Mouse (Mus musculus) liver, adult 2 months (tissue): ENCODE measurements around the gene Cd164l2. TPM values are rescaled to one million over a fixed set of nuclear protein-coding genes. Genes with fewer than 3 reads are reported as not detected.

ENCODE experiments used
- DNase-seq: peaks from one replicate; pipeline ENCODE4 v3.0.0-alpha.2; 2011; ENCODE audit warnings: low read depth, low spot score; ENCODE audit errors: extremely low read depth
- H3K27ac ChIP-seq: fragments of 200-500 bp; replicated peaks from 2 replicates; pipeline ENCODE4 v1.5.1; 2012; ENCODE audit warnings: low read depth, mild to moderate bottlenecking, control low read depth, inconsistent platforms, low read length; ENCODE audit not compliant: insufficient read depth
- H3K27me3 ChIP-seq: fragments of 200-500 bp; 2 replicates; pipeline ENCODE4 v1.6.1; 2012; ENCODE audit warnings: mild to moderate bottlenecking, moderate library complexity, low read length, inconsistent platforms; ENCODE audit not compliant: control insufficient read depth, insufficient read depth
- H3K36me3 ChIP-seq: fragments of 200-500 bp; 2 replicates; pipeline ENCODE4 v1.6.1; 2012; ENCODE audit warnings: low read length, inconsistent platforms; ENCODE audit not compliant: control insufficient read depth, insufficient read depth
- H3K4me1 ChIP-seq: fragments of 200-500 bp; 2 replicates; pipeline ENCODE4 v1.6.1; 2011; ENCODE audit warnings: low read length; ENCODE audit not compliant: control insufficient read depth, insufficient read depth
- H3K4me3 ChIP-seq: fragments of 200-500 bp; 2 replicates; pipeline ENCODE4 v1.5.1; 2011; ENCODE audit warnings: low read depth, mild to moderate bottlenecking, control low read depth, low read length, moderate library complexity; ENCODE audit not compliant: insufficient read depth
- H3K79me2 ChIP-seq: fragments of 200-500 bp; 2 replicates; pipeline ENCODE4 v1.6.1; 2012; ENCODE audit warnings: inconsistent platforms, mild to moderate bottlenecking, low read length, moderate library complexity; ENCODE audit not compliant: control insufficient read depth, insufficient read depth
- H3K9ac ChIP-seq: fragments of 200-500 bp; 2 replicates; pipeline ENCODE4 v1.6.1; 2012; ENCODE audit warnings: low read depth, mild to moderate bottlenecking, control low read depth, inconsistent platforms, low read length
- CTCF ChIP-seq: fragments of 200-500 bp; IDR thresholded peaks from 2 replicates; pipeline ENCODE4 v1.5.1; 2011; ENCODE audit warnings: low read depth, low read length, control low read depth
- POLR2A ChIP-seq: fragments of 200-500 bp; IDR thresholded peaks from 2 replicates; pipeline ENCODE4 v1.6.1; 2011; ENCODE audit warnings: low read length, control low read depth; ENCODE audit not compliant: insufficient read depth; ENCODE audit errors: extremely low read depth
- WGBS: fragments of 180-500 bp; shearing (Covaris S2); methylation state at CpG from one replicate; pipeline ENCODE4 v1.1.7; 2018; 5-methylcytosine and 5-hydroxymethylcytosine counted together
- polyA plus RNA-seq: library from polyadenylated mRNA; depleted of rRNA; stranded (reverse); fragments of >200 nt; gene quantifications from 2 replicates; pipeline ENCODE4 v1.2.3, GENCODE M21; 2012
- total RNA-seq: library from RNA; depleted of rRNA; stranded (reverse); fragments of >200 nt; gene quantifications from 2 replicates; pipeline ENCODE4 v1.2.3, GENCODE M21; 2014

Cd164l2 gene
- total and polyA plus RNA-seq, 2 experiments, result not detected

GRCm38 (mm10) chr4:133200343-133200742 is 11.6 kb upstream of the Cd164l2 start:
- Histone ChIP-seq H3K4me3 (no peak overlapping the region), H3K27ac (no peak overlapping the region), H3K79me2 (no peaks in the 10 kb centered on the region), H3K9ac (no peak overlapping the region), H3K4me1 (no peaks in the 10 kb centered on the region), H3K36me3 (peaks cover 3% of the 10 kb centered on the region; the same call in 1 of the 2 replicates), H3K27me3 (no peaks in the 10 kb centered on the region)
- no peak for DNase-seq
- 74% methylated on average over 21 of the region's 21 CpGs for WGBS
- no peak for TF ChIP-seq CTCF
- TF ChIP-seq POLR2A, result no peak

GRCm38 (mm10) chr4:133201006-133201771 is 10.7 kb upstream of the Cd164l2 start:
- TF ChIP-seq POLR2A (no peak), CTCF (peak; percentile 92)
- Histone ChIP-seq H3K27ac (no peak overlapping the region), H3K36me3 (no peaks in the 10 kb centered on the region), H3K9ac (no peak overlapping the region), H3K4me1 (no peaks in the 10 kb centered on the region), H3K79me2 (no peaks in the 10 kb centered on the region), H3K4me3 (no peak overlapping the region), H3K27me3 (no peaks in the 10 kb centered on the region)
- peak; percentile 65 for DNase-seq
- 55% methylated on average over 8 of the region's 8 CpGs for WGBS

- Histone ChIP-seq H3K9ac (no peak overlapping the region), H3K36me3 (no peaks in the 10 kb centered on the region), H3K27me3 (no peaks in the 10 kb centered on the region), H3K27ac (no peak overlapping the region), H3K79me2 (no peaks in the 10 kb centered on the region), H3K4me3 (no peak overlapping the region), H3K4me1 (no peaks in the 10 kb centered on the region)
- WGBS, result 93% methylated on average over 3 of the region's 3 CpGs
- DNase-seq, result no peak
- TF ChIP-seq POLR2A (no peak), CTCF (no peak)
Observed at GRCm38 (mm10) chr4:133202254-133202653, 9.7 kb upstream of the Cd164l2 start.

GRCm38 (mm10) chr4:133203591-133203990 is 8.3 kb upstream of the Cd164l2 start:
- Histone ChIP-seq H3K27ac (no peak overlapping the region), H3K36me3 (no peaks in the 10 kb centered on the region), H3K9ac (no peak overlapping the region), H3K4me3 (no peak overlapping the region), H3K27me3 (no peaks in the 10 kb centered on the region), H3K79me2 (no peaks in the 10 kb centered on the region), H3K4me1 (no peaks in the 10 kb centered on the region)
- 80% methylated on average over 3 of the region's 3 CpGs for WGBS
- no peak for TF ChIP-seq POLR2A
- TF ChIP-seq CTCF, result no peak
- no peak for DNase-seq

- Histone ChIP-seq H3K79me2 (no peaks in the 10 kb centered on the region), H3K4me3 (no peak overlapping the region), H3K27ac (no peak overlapping the region), H3K4me1 (no peaks in the 10 kb centered on the region), H3K27me3 (no peaks in the 10 kb centered on the region), H3K36me3 (no peaks in the 10 kb centered on the region), H3K9ac (no peak overlapping the region)
- DNase-seq, result no peak
- WGBS, result 76% methylated on average over 7 of the region's 7 CpGs
- TF ChIP-seq CTCF (no peak), POLR2A (no peak)
Observed at GRCm38 (mm10) chr4:133204379-133204778, 7.6 kb upstream of the Cd164l2 start.

GRCm38 (mm10) chr4:133209366-133209765 is 2.6 kb upstream of the Cd164l2 start:
- H3K36me3 ChIP-seq, result no peaks in the 10 kb centered on the region
- no peak overlapping the region for H3K27ac ChIP-seq
- WGBS, result 6% methylated on average over 11 of the region's 11 CpGs
- TF ChIP-seq CTCF, result peak; percentile 90
- no peak for TF ChIP-seq POLR2A
- peak; percentile 34 for DNase-seq
- no peaks in the 10 kb centered on the region; the same call in 1 of the 2 replicates for H3K27me3 ChIP-seq
- H3K4me3 ChIP-seq, result no peak overlapping the region
- peaks cover 4% of the 10 kb centered on the region for H3K4me1 ChIP-seq
- no peak overlapping the region for H3K9ac ChIP-seq
- H3K79me2 ChIP-seq, result no peaks in the 10 kb centered on the region
